Mouse (Mus musculus): ENCODE measurements around the gene Rab39. TPM values are rescaled to one million over a fixed set of nuclear protein-coding genes. Genes with fewer than 3 reads are reported as not detected.
A peak's percentile ranks its signal among the peaks of the same experiment; 100 is the strongest.

Rab39 gene
- polyA plus RNA-seq (2016; fragmentation: Nextera tagmentation; extraction: Ambion mirVana) = 3.5 and 5.0 TPM in 2 replicates

- H3K36me3 ChIP-seq = no peaks in the 10 kb centered on the region
- under 1% methylated on average over 49 of the region's 49 CpGs for WGBS
- peak within 1 kb of the TSS; percentile 74 for H3K4me3 ChIP-seq
- H3K27ac ChIP-seq = peak within 1 kb of the TSS; percentile 83
- 0 out of 2 replicates have a peak, but pooled peaks cover 5% of the 10 kb centered on the region for H3K27me3 ChIP-seq (ENCODE audit: insufficient read depth, poor library complexity, severe bottlenecking)
- peak; percentile 96 for DNase-seq (ENCODE audit: low spot score)
- H3K4me1 ChIP-seq (replicated peaks) = peaks cover 23% of the 10 kb centered on the region
- no peaks in the 10 kb centered on the region for H3K9me3 ChIP-seq
Observed at GRCm38 (mm10) chr9:53705992-53706696, at the start of gene Rab39. Gene Rab39 (minus strand): TSS chr9:53706232.

GRCm38 (mm10) chr9:53754801-53755200 is 48.8 kb upstream of the Rab39 start:
- Histone ChIP-seq H3K36me3 (no peaks in the 10 kb centered on the region), H3K27ac (no peak overlapping the region), H3K27me3 (ENCODE audit: insufficient read depth, poor library complexity, severe bottlenecking) (peaks cover 8% of the 10 kb centered on the region), H3K4me1 (replicated peaks) (no peaks in the 10 kb centered on the region), H3K4me3 (no peak overlapping the region), H3K9me3 (no peaks in the 10 kb centered on the region)
- DNase-seq (ENCODE audit: low spot score) = no peak

- WGBS = 52% methylated on average over 5 of the region's 5 CpGs
- Histone ChIP-seq H3K4me1 (replicated peaks) (no peaks in the 10 kb centered on the region), H3K27ac (no peak overlapping the region), H3K27me3 (ENCODE audit: insufficient read depth, poor library complexity, severe bottlenecking) (peaks cover 3% of the 10 kb centered on the region; the same call in 1 of the 2 replicates), H3K9me3 (no peaks in the 10 kb centered on the region), H3K36me3 (no peaks in the 10 kb centered on the region), H3K4me3 (no peak overlapping the region)
- no peak for DNase-seq (ENCODE audit: low spot score)
Observed at GRCm38 (mm10) chr9:53750899-53751298, 44.9 kb upstream of the Rab39 start.

GRCm38 (mm10) chr9:53750411-53750810 is 44.4 kb upstream of the Rab39 start:
- H3K4me1 ChIP-seq (replicated peaks) = no peaks in the 10 kb centered on the region
- H3K27me3 ChIP-seq (ENCODE audit: insufficient read depth, poor library complexity, severe bottlenecking) = peaks cover under 1% of the 10 kb centered on the region; the same call in 1 of the 2 replicates
- DNase-seq (ENCODE audit: low spot score) = no peak
- WGBS = 84% methylated on average over 13 of the region's 13 CpGs
- no peak overlapping the region for H3K27ac ChIP-seq
- no peaks in the 10 kb centered on the region for H3K36me3 ChIP-seq
- no peaks in the 10 kb centered on the region for H3K9me3 ChIP-seq
- no peak overlapping the region for H3K4me3 ChIP-seq

- H3K4me3 ChIP-seq = no peak overlapping the region
- H3K27ac ChIP-seq = no peak overlapping the region
- H3K4me1 ChIP-seq (replicated peaks) = no peaks in the 10 kb centered on the region
- DNase-seq (ENCODE audit: low spot score) = no peak
- H3K9me3 ChIP-seq = no peaks in the 10 kb centered on the region
- WGBS = 62% methylated on average over 3 of the region's 3 CpGs
- H3K27me3 ChIP-seq (ENCODE audit: insufficient read depth, poor library complexity, severe bottlenecking) = no peaks in the 10 kb centered on the region
- H3K36me3 ChIP-seq = no peaks in the 10 kb centered on the region
Observed at GRCm38 (mm10) chr9:53740829-53741404, 34.9 kb upstream of the Rab39 start.

- Histone ChIP-seq H3K4me3 (peak overlapping the region; percentile 74), H3K27me3 (ENCODE audit: insufficient read depth, poor library complexity, severe bottlenecking) (0 out of 2 replicates have a peak, but pooled peaks cover 5% of the 10 kb centered on the region), H3K36me3 (no peaks in the 10 kb centered on the region), H3K4me1 (replicated peaks) (peaks cover 23% of the 10 kb centered on the region), H3K9me3 (no peaks in the 10 kb centered on the region), H3K27ac (peak overlapping the region; percentile 83)
- WGBS = under 1% methylated on average over 28 of the region's 28 CpGs
- DNase-seq (ENCODE audit: low spot score) = no peak
Observed at GRCm38 (mm10) chr9:53705491-53705991, 491 bp downstream of the Rab39 start.

- 92% methylated on average over 1 of the region's 1 CpGs for WGBS
- Histone ChIP-seq H3K9me3 (no peaks in the 10 kb centered on the region), H3K27me3 (ENCODE audit: insufficient read depth, poor library complexity, severe bottlenecking) (no peaks in the 10 kb centered on the region), H3K4me3 (no peak overlapping the region), H3K36me3 (no peaks in the 10 kb centered on the region), H3K27ac (no peak overlapping the region), H3K4me1 (replicated peaks) (peaks cover 23% of the 10 kb centered on the region)
- no peak for DNase-seq (ENCODE audit: low spot score)
Observed at GRCm38 (mm10) chr9:53702991-53703390, 3.0 kb downstream of the Rab39 start.

GRCm38 (mm10) chr9:53700496-53700895 is 5.5 kb downstream of the Rab39 start:
- WGBS = 80% methylated on average over 4 of the region's 4 CpGs
- no peak for DNase-seq (ENCODE audit: low spot score)
- 0 out of 2 replicates have a peak, but pooled peaks cover 3% of the 10 kb centered on the region for H3K9me3 ChIP-seq

GRCm38 (mm10) chr9:53695846-53696245 is 10.2 kb downstream of the Rab39 start:
- Histone ChIP-seq H3K27me3 (ENCODE audit: insufficient read depth, poor library complexity, severe bottlenecking) (no peaks in the 10 kb centered on the region), H3K4me1 (replicated peaks) (no peaks in the 10 kb centered on the region), H3K27ac (no peak overlapping the region), H3K4me3 (no peak overlapping the region), H3K9me3 (0 out of 2 replicates have a peak, but pooled peaks cover 3% of the 10 kb centered on the region), H3K36me3 (no peaks in the 10 kb centered on the region)
- DNase-seq (ENCODE audit: low spot score) = no peak
- 86% methylated on average over 5 of the region's 5 CpGs for WGBS

More at GRCm38 (mm10) chr9:53700496-53700895, 5.5 kb downstream of the Rab39 start:
- no peaks in the 10 kb centered on the region for H3K27me3 ChIP-seq (ENCODE audit: insufficient read depth, poor library complexity, severe bottlenecking)
- no peak overlapping the region for H3K4me3 ChIP-seq
- H3K36me3 ChIP-seq = no peaks in the 10 kb centered on the region
- peaks cover 7% of the 10 kb centered on the region for H3K4me1 ChIP-seq (replicated peaks)
- H3K27ac ChIP-seq = no peak overlapping the region

- no peak overlapping the region for H3K4me3 ChIP-seq
- 76% methylated on average over 1 of the region's 1 CpGs for WGBS
- H3K27ac ChIP-seq = no peak overlapping the region
- H3K9me3 ChIP-seq = 0 out of 2 replicates have a peak, but pooled peaks cover 3% of the 10 kb centered on the region
- DNase-seq (ENCODE audit: low spot score) = no peak
- H3K36me3 ChIP-seq = no peaks in the 10 kb centered on the region
- no peaks in the 10 kb centered on the region for H3K4me1 ChIP-seq (replicated peaks)
- no peaks in the 10 kb centered on the region for H3K27me3 ChIP-seq (ENCODE audit: insufficient read depth, poor library complexity, severe bottlenecking)
Observed at GRCm38 (mm10) chr9:53693718-53694117, 12.3 kb downstream of the Rab39 start.

- whole genome bisulfite sequencing = 46% methylated on average over 7 of the region's 7 CpGs
- Histone ChIP-seq H3K9me3 (0 out of 2 replicates have a peak, but pooled peaks cover under 1% of the 10 kb centered on the region), H3K27me3 (ENCODE audit: insufficient read depth, poor library complexity, severe bottlenecking) (no peaks in the 10 kb centered on the region), H3K36me3 (no peaks in the 10 kb centered on the region), H3K4me3 (no peak overlapping the region), H3K4me1 (replicated peaks) (no peaks in the 10 kb centered on the region), H3K27ac (no peak overlapping the region)
- DNase-seq (ENCODE audit: low spot score) = no peak
Observed at GRCm38 (mm10) chr9:53691745-53692670, 14.0 kb downstream of the Rab39 start.

- H3K9me3 ChIP-seq = 0 out of 2 replicates have a peak, but pooled peaks cover 3% of the 10 kb centered on the region
- no peaks in the 10 kb centered on the region for H3K36me3 ChIP-seq
- WGBS = 95% methylated on average over 1 of the region's 1 CpGs
- H3K4me1 ChIP-seq (replicated peaks) = no peaks in the 10 kb centered on the region
- H3K27me3 ChIP-seq (ENCODE audit: insufficient read depth, poor library complexity, severe bottlenecking) = no peaks in the 10 kb centered on the region
- H3K27ac ChIP-seq = no peak overlapping the region
- DNase-seq (ENCODE audit: low spot score) = no peak
- H3K4me3 ChIP-seq = no peak overlapping the region
Observed at GRCm38 (mm10) chr9:53680851-53681250, 25.2 kb downstream of the Rab39 start.

Data from hindbrain, embryonic 10.5 days (tissue).